ENCODE assay signal across 30 mouse cellular contexts in the genomic region with DNA sequence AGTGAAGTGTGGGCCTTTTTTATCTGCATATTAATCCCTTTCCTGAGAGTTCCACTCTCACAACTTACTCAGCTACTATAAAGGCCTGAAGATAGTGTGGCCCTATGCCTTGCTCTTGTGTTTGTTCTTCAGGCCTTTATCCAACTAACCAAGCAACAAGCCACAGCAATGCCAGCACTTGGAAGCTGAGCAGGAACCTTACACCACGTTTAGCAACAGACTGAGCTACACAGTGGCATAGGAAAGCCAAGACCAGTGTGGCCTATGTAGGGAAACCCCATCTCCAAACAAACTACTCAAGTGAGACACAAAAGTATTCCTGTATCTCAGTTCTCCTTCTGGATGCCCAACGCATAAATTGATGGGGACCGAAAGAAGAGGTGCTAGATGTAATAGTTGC.
DNase-seq lines count a peak whose midpoint lies in the region; ATAC-seq and TF ChIP-seq lines count a peak whose summit lies in the region.
"Had no signal": no experiment of that assay in that cellular context is flagged by ENCODE, and none has a peak within 500 bp of the region (broad histone marks: within the 10 kb centered on the region; RNA-seq: fewer than 3 reads in every experiment).

No protein-coding gene starts in this region.

- no peak for ATAC-seq in hindbrain, embryonic 14.5 days (ENCODE audit: low FRiP score)
- ATAC-seq: activated CD4-positive, CD25-positive, alpha-beta regulatory T cell, adult 4 months; CD4-positive, CD25-positive, alpha-beta regulatory T cell, adult 4 months; forebrain, embryonic 14.5 days; Patski had no signal

- no peaks in the 10 kb centered on the region for H3K4me1 ChIP-seq in hindbrain, embryonic 14.5 days (replicated peaks; ENCODE audit: control insufficient read depth, insufficient read depth, low read length)
- H3K4me1 ChIP-seq: embryonic facial prominence, embryonic 13.5 days; embryonic facial prominence, embryonic 15.5 days; forebrain, embryonic 10.5 days; forebrain, embryonic 12.5 days had no signal

- TF ChIP-seq CTCF in layer of hippocampus, adult 2 months (conservative IDR thresholded peaks at IDR 0.05), result no peak

- H3K4me3 ChIP-seq in layer of hippocampus, adult 2 months, result no peak overlapping the region
- no peak overlapping the region for H3K4me3 ChIP-seq in hindbrain, embryonic 14.5 days (replicated peaks; ENCODE audit: low read length)
- H3K4me3 ChIP-seq: embryonic facial prominence, embryonic 13.5 days; embryonic facial prominence, embryonic 15.5 days; erythroblast, embryonic 14.5 days; forebrain, embryonic 10.5 days; forebrain, embryonic 12.5 days had no signal

- intact Hi-C loops in gastrocnemius, postnatal 14 days (cut with DNase I; ENCODE audit: low total_unique reads), result no loop called here

- H3K4me2 ChIP-seq in hindbrain, embryonic 14.5 days (replicated peaks), result no peak overlapping the region
- H3K4me2 ChIP-seq: embryonic facial prominence, embryonic 13.5 days; embryonic facial prominence, embryonic 15.5 days; forebrain, embryonic 12.5 days had no signal

- no peaks in the 10 kb centered on the region for H3K27me3 ChIP-seq in hindbrain, embryonic 14.5 days (ENCODE audit: control insufficient read depth, insufficient read depth, low read length)
- H3K27me3 ChIP-seq: CH12.LX; embryonic facial prominence, embryonic 13.5 days; embryonic facial prominence, embryonic 15.5 days; forebrain, embryonic 12.5 days; Patski had no signal

- 0 out of 2 replicates have a peak overlapping the region, but pooled peaks have one; percentile 29 for H3K27ac ChIP-seq in layer of hippocampus, adult 2 months
- no peak overlapping the region for H3K27ac ChIP-seq in hindbrain, embryonic 14.5 days
- H3K27ac ChIP-seq: embryonic facial prominence, embryonic 13.5 days; embryonic facial prominence, embryonic 15.5 days; forebrain, embryonic 10.5 days; forebrain, embryonic 12.5 days had no signal

- no peaks in the 10 kb centered on the region for H3K9me3 ChIP-seq in hindbrain, embryonic 14.5 days (ENCODE audit: control insufficient read depth, low read length)
- H3K9me3 ChIP-seq: embryonic facial prominence, embryonic 13.5 days; embryonic facial prominence, embryonic 15.5 days; forebrain, embryonic 10.5 days; forebrain, embryonic 12.5 days; G1E had no signal

- WGBS in hindbrain, embryonic 14.5 days, result 91% methylated on average over 3 of the region's 3 CpGs

- peak; percentile 47 for DNase-seq in gastrocnemius, adult 18-20 months (ENCODE audit: low spot score)
- no peak for DNase-seq in gastrocnemius, postnatal 14 days
- peak; percentile 9 for DNase-seq in gastrocnemius, postnatal 25 days
- DNase-seq in gastrocnemius, postnatal 4 days (ENCODE audit: low spot score in 2 of 2), result no peak
- no peak for DNase-seq in layer of hippocampus, adult 2 months (ENCODE audit: low spot score in 2 of 2)
- no peak for DNase-seq in layer of hippocampus, adult 9-11 months
- DNase-seq in adipocyte (ENCODE audit: low spot score), result peak; percentile 71
- DNase-seq in hindbrain, embryonic 14.5 days (ENCODE audit: low spot score), result no peak
- DNase-seq: adrenal gland, adult 2 months; adrenal gland, postnatal 10 days; adrenal gland, postnatal 25 days; B cell, adult 2 months; cerebellum, adult 11 months; cerebellum, adult 18-20 months; cerebellum, adult 8-10 months; cerebellum, adult 9-11 months; cerebellum, postnatal 14 days; cerebellum, postnatal 36 days; embryo, embryonic 11 days had no signal

- H3K36me3 ChIP-seq in hindbrain, embryonic 14.5 days (replicated peaks; ENCODE audit: control insufficient read depth, insufficient read depth), result peaks cover 31% of the 10 kb centered on the region

- H3K9ac ChIP-seq in hindbrain, embryonic 14.5 days, result no peak overlapping the region
- H3K9ac ChIP-seq: embryonic facial prominence, embryonic 13.5 days; embryonic facial prominence, embryonic 15.5 days; forebrain, embryonic 12.5 days had no signal

Comparison
In these comparisons a context has a peak if more than half of its experiments do, and no peak if none do; other contexts are left out.
1. DNase-seq: peak in gastrocnemius, adult 18-20 months (single experiment), gastrocnemius, postnatal 25 days (single experiment) and adipocyte (single experiment); none in gastrocnemius, postnatal 14 days (single experiment), gastrocnemius, postnatal 4 days (0 of 2), layer of hippocampus, adult 2 months (0 of 2), layer of hippocampus, adult 9-11 months (single experiment) and hindbrain, embryonic 14.5 days (single experiment).